Mouse (Mus musculus) urinary bladder, adult 18-20 months (tissue): ENCODE measurements around the gene Hibch.
"Not testable (repeated sequence)": the region's sequence is repeated elsewhere in the genome, so short reads cannot be mapped to it uniquely, and the experiment has no call there.

Source experiments
- DNase-seq, 2 experiments: peaks; one replicate each; pipeline ENCODE4 v3.0.0; 2022; ENCODE audit warnings: low spot score in 2 of 2, mixed read lengths in 2 of 2

The Hibch gene

GRCm38 (mm10) chr1:52844782-52845665 lies at the start of gene Hibch:
TSS of gene Hibch (plus strand) at chr1:52844929.
- DNase-seq, result peak; percentile 95 to 99

GRCm38 (mm10) chr1:52795927-52796326 lies 48.8 kb upstream of the Hibch start:
- no peak for DNase-seq

GRCm38 (mm10) chr1:52799056-52799726 lies 45.5 kb upstream of the Hibch start:
- DNase-seq, result peak in 1 of 2 experiments; percentile 62

GRCm38 (mm10) chr1:52799772-52800171 lies 45.0 kb upstream of the Hibch start:
- no peak for DNase-seq

GRCm38 (mm10) chr1:52800340-52800740 lies 44.4 kb upstream of the Hibch start:
- no peak for DNase-seq

GRCm38 (mm10) chr1:52801651-52802050 lies 43.1 kb upstream of the Hibch start:
- no peak for DNase-seq

GRCm38 (mm10) chr1:52802406-52802975 lies 42.2 kb upstream of the Hibch start:
- no peak for DNase-seq

GRCm38 (mm10) chr1:52805041-52805440 lies 39.7 kb upstream of the Hibch start:
- no peak for DNase-seq

- DNase-seq, result no peak
Observed at GRCm38 (mm10) chr1:52808456-52808855, 36.3 kb upstream of the Hibch start.

GRCm38 (mm10) chr1:52816232-52816891 lies 28.4 kb upstream of the Hibch start:
- no peak for DNase-seq

GRCm38 (mm10) chr1:52816910-52817812 lies 27.6 kb upstream of the Hibch start, which contains the start of gene Inpp1:
TSS of gene Inpp1 (minus strand) at chr1:52817688.
- peak; percentile 69 to 78 for DNase-seq

GRCm38 (mm10) chr1:52817813-52818147 lies 26.9 kb upstream of the Hibch start:
- DNase-seq, result no peak

- DNase-seq, result no peak
Observed at GRCm38 (mm10) chr1:52839099-52839498, 5.6 kb upstream of the Hibch start.

GRCm38 (mm10) chr1:52844354-52844753 lies 375 bp upstream of the Hibch start:
- DNase-seq, result no peak

- no peak for DNase-seq
Observed at GRCm38 (mm10) chr1:52846556-52846955, 1.8 kb downstream of the Hibch start.

GRCm38 (mm10) chr1:52849422-52849821 lies 4.7 kb downstream of the Hibch start:
- DNase-seq, result no peak

GRCm38 (mm10) chr1:52854029-52854428 lies 9.3 kb downstream of the Hibch start:
- DNase-seq, result not testable (repeated sequence)

GRCm38 (mm10) chr1:52855904-52856601 lies 11.3 kb downstream of the Hibch start:
- no peak for DNase-seq

- DNase-seq, result no peak
Observed at GRCm38 (mm10) chr1:52864220-52864619, 19.5 kb downstream of the Hibch start.

- DNase-seq, result no peak
Observed at GRCm38 (mm10) chr1:52866007-52866406, 21.3 kb downstream of the Hibch start.
